Mouse (Mus musculus) heart, postnatal 0 days (tissue): ENCODE measurements around the gene Slc25a39. TPM values are rescaled to one million over a fixed set of nuclear protein-coding genes. Genes with fewer than 3 reads are reported as not detected.

Experiments used
- ATAC-seq: fragments of 200-750 bp; cut with Nextera tagmentation; 2 replicates; pipeline ENCODE4 v1.8.0; 2017; ENCODE audit warnings: low read depth, moderate number of reproducible peaks, moderate library complexity; ENCODE audit not compliant: insufficient read depth
- DNase-seq: peaks from one replicate; pipeline ENCODE4 v3.0.0-alpha.2; 2016; ENCODE audit warnings: low spot score
- H3K27ac ChIP-seq: fragments of 300-500 bp; sonication (generic); 2 replicates; pipeline ENCODE4 v1.5.1; 2014; ENCODE audit warnings: low read depth, mild to moderate bottlenecking
- H3K27me3 ChIP-seq: fragments of 300-500 bp; sonication (generic); 2 replicates; pipeline ENCODE4 v1.6.1; 2014; ENCODE audit warnings: low read length, mixed read lengths; ENCODE audit not compliant: control insufficient read depth, insufficient read depth
- H3K36me3 ChIP-seq: fragments of 300-500 bp; sonication (generic); replicated peaks from 2 replicates; pipeline ENCODE4 v1.6.1; 2014; ENCODE audit warnings: low read length, mixed read lengths; ENCODE audit not compliant: control insufficient read depth, insufficient read depth
- H3K4me1 ChIP-seq: fragments of 300-500 bp; sonication (generic); 2 replicates; pipeline ENCODE4 v1.6.1; 2014; ENCODE audit warnings: antibody characterized with exemption; ENCODE audit not compliant: control insufficient read depth, insufficient read depth
- H3K4me2 ChIP-seq: fragments of 300-500 bp; sonication (generic); 2 replicates; pipeline ENCODE4 v1.6.1; 2014; ENCODE audit warnings: low read depth, mild to moderate bottlenecking, low read length, moderate library complexity
- H3K4me3 ChIP-seq: fragments of 300-500 bp; sonication (generic); 2 replicates; pipeline ENCODE4 v1.5.1; 2014; ENCODE audit warnings: low read depth, low read length
- H3K9ac ChIP-seq: fragments of 300-500 bp; sonication (generic); replicated peaks from 2 replicates; pipeline ENCODE4 v1.6.1; 2014; ENCODE audit warnings: low read depth, low read length, mixed read lengths
- H3K9me3 ChIP-seq: fragments of 300-500 bp; sonication (generic); replicated peaks from 2 replicates; pipeline ENCODE4 v1.6.1; 2016; ENCODE audit warnings: low read length; ENCODE audit not compliant: control insufficient read depth
- CTCF ChIP-seq: IDR thresholded peaks from 2 replicates; pipeline ENCODE4 v1.5.1; 2016; ENCODE audit warnings: antibody characterized with exemption, control low read depth, low read depth
- EP300 ChIP-seq: IDR thresholded peaks from 2 replicates; pipeline ENCODE4 v1.6.1; 2016; ENCODE audit warnings: antibody characterized with exemption, low read depth
- WGBS: fragments of 180-500 bp; shearing (Covaris S2); extraction: QIAGEN DNeasy Blood & Tissue Kit; methylation state at CpG from one replicate; pipeline ENCODE4 v1.1.7; 2014; 5-methylcytosine and 5-hydroxymethylcytosine counted together
- polyA plus RNA-seq: library from polyadenylated mRNA; unstranded; fragments of >200 nt; fragmentation: Nextera tagmentation; extraction: Ambion mirVana; gene quantifications from 2 replicates; pipeline ENCODE4 v1.2.1, GENCODE M21; 2015
- total RNA-seq: library from RNA; depleted of rRNA; stranded (reverse); fragments of >200 nt; gene quantifications from 2 replicates; pipeline ENCODE4 v1.2.3, GENCODE M21; 2014; ENCODE audit warnings: low replicate concordance

The Slc25a39 gene
- total and polyA plus RNA-seq, 2 experiments from 2014 or later: 267 to 281 TPM

DNA sequence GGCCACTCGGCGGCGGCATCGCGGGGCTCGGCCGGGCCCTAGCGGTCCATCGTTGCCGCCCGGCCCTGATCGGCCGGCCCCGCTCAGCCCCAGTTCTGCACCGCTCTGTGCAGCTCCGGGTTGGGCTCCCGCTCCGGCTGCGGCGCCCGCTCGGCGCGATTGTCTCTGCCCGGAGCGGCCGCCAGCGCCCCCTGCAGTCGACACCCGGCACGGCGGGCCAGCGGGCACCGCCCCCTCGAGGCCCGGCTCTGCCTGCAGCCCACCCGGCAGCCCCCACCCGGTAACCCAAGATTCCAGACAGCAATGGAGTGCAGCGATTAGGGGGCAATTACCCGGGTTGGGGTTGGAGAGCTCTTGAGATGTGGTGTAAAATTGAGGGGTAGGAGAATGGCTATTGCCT, 39.8 kb upstream of the Slc25a39 start, which contains the start of gene Fam171a2:
Fam171a2 (minus strand) TSS at position 186 of the 400 bp plus-strand sequence.
- ATAC-seq (peak; percentile 64), DNase-seq (peak; percentile 43)
- TF ChIP-seq CTCF: peak; percentile 55
- no peak for TF ChIP-seq EP300
- Histone ChIP-seq H3K9ac (peak within 1 kb of the TSS; percentile 77), H3K27me3 (0 out of 2 replicates have a peak, but pooled peaks cover 7% of the 10 kb centered on the region), H3K36me3 (peaks cover 4% of the 10 kb centered on the region; the same call in 1 of the 2 replicates), H3K27ac (peak within 1 kb of the TSS; percentile 84), H3K4me3 (peak within 1 kb of the TSS; percentile 80), H3K4me1 (peaks cover 40% of the 10 kb centered on the region), H3K9me3 (no peaks in the 10 kb centered on the region), H3K4me2 (peak within 1 kb of the TSS; percentile 91)
- WGBS: under 1% methylated on average over 40 of the region's 40 CpGs

DNA sequence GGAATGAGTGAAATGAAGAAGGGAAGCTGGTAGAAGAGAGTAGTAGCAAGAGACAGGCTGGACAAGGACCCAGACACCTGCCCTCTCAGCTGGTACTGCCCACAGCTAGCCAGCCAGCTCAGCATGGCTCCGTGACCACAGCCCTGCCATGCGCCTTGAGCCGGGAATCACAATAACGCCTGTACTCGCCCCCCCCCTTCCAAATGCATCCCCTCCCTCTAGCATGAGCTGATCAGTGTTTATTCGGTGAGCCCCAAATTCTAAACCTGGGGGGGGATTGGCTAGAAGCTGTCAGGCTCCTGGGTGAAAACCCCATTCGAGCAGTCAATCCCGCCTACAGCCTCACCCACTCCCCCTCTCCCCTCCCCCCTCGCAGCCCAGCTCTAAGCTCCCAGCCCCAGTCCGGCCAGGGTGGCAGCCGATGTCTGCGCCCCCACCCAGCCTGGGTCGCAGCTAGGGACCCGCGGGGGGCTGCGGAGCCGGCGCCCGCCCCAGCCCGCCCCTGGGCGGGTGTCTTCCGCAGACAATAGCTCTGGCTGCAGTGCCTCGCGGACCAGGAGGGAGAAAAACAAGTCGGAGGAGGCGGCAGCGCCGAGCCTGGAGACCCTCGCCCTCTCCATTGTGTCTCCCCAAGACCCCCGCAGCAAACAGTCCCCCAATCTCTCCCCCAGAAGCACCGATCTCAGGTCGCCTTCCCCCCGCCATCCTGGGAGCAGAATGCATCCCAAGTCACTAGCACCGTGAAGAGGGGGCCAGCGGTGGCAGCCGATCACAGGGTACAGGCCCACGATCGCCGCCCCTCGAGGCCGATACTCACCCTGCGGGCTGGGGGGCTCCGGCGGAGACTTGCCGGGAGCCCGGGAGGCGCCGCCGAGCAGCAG, 39.1 kb upstream of the Slc25a39 start:
- 0 out of 2 replicates have a peak, but pooled peaks cover 7% of the 10 kb centered on the region for H3K27me3 ChIP-seq
- H3K27ac ChIP-seq: peak overlapping the region; percentile 84
- H3K9me3 ChIP-seq: no peaks in the 10 kb centered on the region
- ATAC-seq (peak; percentile 19; the same call in 1 of the 2 replicates), DNase-seq (no peak)
- TF ChIP-seq EP300: no peak
- no peak for TF ChIP-seq CTCF
- peaks cover 4% of the 10 kb centered on the region; the same call in 1 of the 2 replicates for H3K36me3 ChIP-seq
- H3K4me3 ChIP-seq: peak overlapping the region; percentile 80
- WGBS: 1% methylated on average over 46 of the region's 49 CpGs
- H3K4me1 ChIP-seq: peaks cover 40% of the 10 kb centered on the region
- H3K9ac ChIP-seq: peak overlapping the region; percentile 77
- peak overlapping the region; percentile 91 for H3K4me2 ChIP-seq

DNA sequence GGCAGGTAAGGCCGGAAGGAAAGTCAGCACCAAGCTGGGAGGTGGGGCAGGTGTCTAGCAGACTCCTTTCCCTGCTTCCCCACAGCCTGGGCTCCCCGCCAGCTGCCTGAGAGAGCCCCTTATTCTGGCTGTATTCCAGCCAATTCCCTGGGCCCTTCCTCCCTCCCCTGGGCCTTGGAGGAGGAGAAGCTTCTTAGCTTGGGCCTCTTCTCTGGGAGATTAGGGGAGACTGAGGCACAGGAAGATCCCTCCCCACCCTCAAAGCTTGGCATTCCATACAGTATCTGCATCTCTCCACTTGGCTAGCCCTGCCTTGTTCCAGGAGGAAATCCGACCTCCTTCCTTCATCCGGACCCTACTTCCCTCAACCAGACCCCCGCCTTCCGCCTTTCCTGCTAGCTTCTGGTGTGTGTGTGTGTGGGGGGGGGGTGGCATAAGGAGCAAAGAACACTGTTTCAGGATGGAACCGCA, 38.2 kb upstream of the Slc25a39 start:
- Histone ChIP-seq H3K9ac (no peak overlapping the region), H3K27ac (peak overlapping the region; percentile 84), H3K9me3 (no peaks in the 10 kb centered on the region), H3K4me3 (peak overlapping the region; percentile 80), H3K27me3 (0 out of 2 replicates have a peak, but pooled peaks cover 7% of the 10 kb centered on the region), H3K36me3 (peaks cover 7% of the 10 kb centered on the region; the same call in 1 of the 2 replicates), H3K4me2 (peak overlapping the region; percentile 91), H3K4me1 (peaks cover 40% of the 10 kb centered on the region)
- DNase-seq (peak; percentile 74), ATAC-seq (peak; percentile 47)
- 14% methylated on average over 7 of the region's 7 CpGs for WGBS
- 0 out of 2 replicates have a peak, but pooled peaks have one; percentile 53 for TF ChIP-seq EP300
- TF ChIP-seq CTCF: no peak

DNA sequence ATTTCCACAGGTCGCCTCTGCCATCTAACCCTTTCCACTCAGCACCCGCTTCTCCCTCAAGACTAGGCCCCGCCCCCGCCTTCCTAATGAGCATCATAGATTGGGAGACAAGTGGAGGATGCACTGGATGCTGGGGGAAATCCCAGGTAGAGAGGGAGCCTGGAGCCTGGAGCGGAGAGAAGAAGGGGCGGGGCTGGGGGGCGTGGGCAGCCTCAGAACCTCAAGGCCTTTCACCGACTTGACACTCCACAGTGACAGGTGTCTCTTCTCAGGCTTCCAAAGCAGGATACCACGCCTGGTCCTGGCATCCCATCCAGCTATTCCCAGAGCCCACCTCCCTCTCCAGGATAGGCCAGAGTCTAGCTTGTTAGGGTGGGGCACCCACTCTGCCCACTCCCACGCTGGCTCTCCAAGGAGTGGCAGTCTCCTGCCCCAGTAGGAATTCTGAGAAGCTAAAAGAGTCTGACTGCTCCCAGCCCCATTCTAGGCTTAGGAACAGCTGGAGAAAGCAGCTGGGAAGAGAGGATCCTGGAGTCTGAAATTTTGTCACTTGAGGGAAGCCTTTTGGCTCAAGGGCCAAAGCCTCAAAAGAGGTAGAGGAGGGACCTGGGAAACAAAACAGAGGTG, 37.6 kb upstream of the Slc25a39 start:
- ATAC-seq: peak; percentile 21
- 23% methylated on average over 10 of the region's 10 CpGs for WGBS
- Histone ChIP-seq H3K4me1 (peaks cover 40% of the 10 kb centered on the region), H3K27me3 (0 out of 2 replicates have a peak, but pooled peaks cover 7% of the 10 kb centered on the region), H3K9me3 (no peaks in the 10 kb centered on the region), H3K36me3 (peaks cover 7% of the 10 kb centered on the region; the same call in 1 of the 2 replicates), H3K27ac (peak overlapping the region; percentile 84), H3K9ac (no peak overlapping the region), H3K4me3 (no peak overlapping the region), H3K4me2 (peak overlapping the region; percentile 91)
- TF ChIP-seq CTCF: no peak
- TF ChIP-seq EP300: no peak
- peak; percentile 59 for DNase-seq

DNA sequence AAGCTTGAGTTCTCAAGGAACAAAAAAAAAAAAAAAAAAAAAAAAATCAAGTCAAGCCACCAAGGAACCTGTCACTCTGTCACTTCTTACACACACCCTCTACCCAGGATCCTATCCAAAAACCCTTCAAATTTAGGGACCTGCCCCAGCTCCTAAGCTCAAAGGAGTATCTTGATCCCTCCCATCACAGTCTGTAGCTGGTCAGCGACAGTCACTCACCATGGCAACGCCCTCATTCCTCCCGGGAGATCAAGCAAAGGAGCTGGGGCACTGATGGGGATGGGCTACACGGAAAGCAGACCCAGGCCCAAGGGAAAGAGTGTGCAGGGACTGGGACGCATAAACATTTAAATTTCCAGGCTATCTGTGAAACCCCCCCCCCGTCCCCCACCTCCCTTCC, 37.0 kb upstream of the Slc25a39 start:
- peaks cover 40% of the 10 kb centered on the region for H3K4me1 ChIP-seq
- no peaks in the 10 kb centered on the region for H3K9me3 ChIP-seq
- H3K9ac ChIP-seq: no peak overlapping the region
- ATAC-seq (no peak), DNase-seq (no peak)
- TF ChIP-seq CTCF: no peak
- TF ChIP-seq EP300: no peak
- 0 out of 2 replicates have a peak, but pooled peaks cover 7% of the 10 kb centered on the region for H3K27me3 ChIP-seq
- WGBS: 15% methylated on average over 6 of the region's 6 CpGs
- H3K36me3 ChIP-seq: peaks cover 12% of the 10 kb centered on the region
- no peak overlapping the region for H3K27ac ChIP-seq
- H3K4me3 ChIP-seq: no peak overlapping the region
- H3K4me2 ChIP-seq: peak overlapping the region; percentile 91; the same call in 1 of the 2 replicates
